ENCODE assay signal across 9 mouse cellular contexts in the genomic region with DNA sequence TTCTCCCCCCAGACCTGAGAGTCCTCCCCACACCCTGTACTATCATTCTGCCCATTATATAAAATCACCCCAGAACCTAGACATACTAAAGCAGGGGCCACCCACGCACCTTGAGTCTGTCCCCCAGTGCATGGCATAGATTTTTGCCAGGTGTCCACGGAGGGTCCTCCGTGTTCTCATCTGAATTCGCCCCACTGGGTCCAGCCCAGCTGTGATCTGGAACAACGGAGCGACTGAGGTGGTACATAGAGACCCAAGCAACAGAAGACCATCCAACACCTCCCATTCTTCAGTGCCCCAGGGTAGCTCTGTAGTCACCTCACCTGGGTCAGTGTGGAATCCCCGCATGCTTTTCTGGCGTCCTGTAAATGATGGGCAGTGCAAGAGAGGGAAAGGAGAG. TPM values are rescaled to one million over a fixed set of nuclear protein-coding genes. Genes with fewer than 3 reads are reported as not detected.
DNase-seq lines count a peak whose midpoint lies in the region; ATAC-seq and TF ChIP-seq lines count a peak whose summit lies in the region.
"Had no signal": no experiment of that assay in that cellular context is flagged by ENCODE, and none has a peak within 500 bp of the region (broad histone marks: within the 10 kb centered on the region; RNA-seq: fewer than 3 reads in every experiment).

No protein-coding gene starts in this region.

- no peak for TF ChIP-seq CTCF in left cerebral cortex, adult 2 months (IDR thresholded peaks at IDR 0.05)

- intact Hi-C loops in left cerebral cortex, adult 2 months (cut with DNase I): loop anchor here (5.0 kb wide), 2 partner anchors 217 to 637 kb away; partner anchors contain the start of gene Tsc22d4
- intact Hi-C loops in left cerebral cortex, postnatal 14 days (cut with DNase I): loop anchor here (5.0 kb wide), 1 partner anchor 72 kb away; the partner anchor contains the start of gene Mospd3

- H3K27me3 ChIP-seq in embryonic facial prominence, embryonic 15.5 days: no peaks in the 10 kb centered on the region
- H3K27me3 ChIP-seq in intestine, embryonic 16.5 days (replicated peaks; ENCODE audit: control insufficient read depth, insufficient read depth, low read length): no peaks in the 10 kb centered on the region
- no peaks in the 10 kb centered on the region for H3K27me3 ChIP-seq in neural tube, embryonic 12.5 days (replicated peaks)

- no peak for ATAC-seq in embryonic facial prominence, embryonic 15.5 days (ENCODE audit: insufficient number of reproducible peaks, low FRiP score, low TSS enrichment, low read depth)
- no peak for ATAC-seq in intestine, embryonic 16.5 days
- no peak for ATAC-seq in neural tube, embryonic 12.5 days (ENCODE audit: low FRiP score, low read depth)

- H3K36me3 ChIP-seq in embryonic facial prominence, embryonic 15.5 days: peaks cover 48% of the 10 kb centered on the region
- H3K36me3 ChIP-seq in intestine, embryonic 16.5 days (ENCODE audit: control insufficient read depth, insufficient read depth, low read length): peaks cover 32% of the 10 kb centered on the region
- H3K36me3 ChIP-seq in neural tube, embryonic 12.5 days: peaks cover 45% of the 10 kb centered on the region

- H3K9me3 ChIP-seq in embryonic facial prominence, embryonic 15.5 days (replicated peaks): no peaks in the 10 kb centered on the region
- H3K9me3 ChIP-seq in intestine, embryonic 16.5 days (ENCODE audit: control insufficient read depth, low read length): no peaks in the 10 kb centered on the region
- no peaks in the 10 kb centered on the region for H3K9me3 ChIP-seq in neural tube, embryonic 12.5 days

- H3K4me1 ChIP-seq in embryonic facial prominence, embryonic 15.5 days: peaks cover 43% of the 10 kb centered on the region
- H3K4me1 ChIP-seq in intestine, embryonic 16.5 days (ENCODE audit: control insufficient read depth, insufficient read depth, low read length): peaks cover 18% of the 10 kb centered on the region
- peaks cover 41% of the 10 kb centered on the region for H3K4me1 ChIP-seq in neural tube, embryonic 12.5 days

- peak overlapping the region; percentile 100 for H3K27ac ChIP-seq in left cerebral cortex, adult 2 months
- peak overlapping the region; percentile 94 for H3K27ac ChIP-seq in embryonic facial prominence, embryonic 15.5 days (replicated peaks)
- H3K27ac ChIP-seq in intestine, embryonic 16.5 days (ENCODE audit: low read length): peak overlapping the region; percentile 94; the same call in 1 of the 2 replicates
- H3K27ac ChIP-seq in neural tube, embryonic 12.5 days: peak overlapping the region; percentile 95; the same call in 1 of the 2 replicates

- H3K4me2 ChIP-seq in embryonic facial prominence, embryonic 15.5 days (replicated peaks): peak overlapping the region; percentile 83
- peak overlapping the region; percentile 84 for H3K4me2 ChIP-seq in intestine, embryonic 16.5 days (ENCODE audit: low read depth, low read length)
- peak overlapping the region; percentile 91 for H3K4me2 ChIP-seq in neural tube, embryonic 12.5 days (replicated peaks)

- H3K9ac ChIP-seq in embryonic facial prominence, embryonic 15.5 days: peak overlapping the region; percentile 37
- H3K9ac ChIP-seq in intestine, embryonic 16.5 days (ENCODE audit: low read depth, low read length): peak overlapping the region; percentile 94; the same call in 1 of the 2 replicates
- peak overlapping the region; percentile 91 for H3K9ac ChIP-seq in neural tube, embryonic 12.5 days

- 64% methylated on average over 8 of the region's 8 CpGs for WGBS in embryonic facial prominence, embryonic 15.5 days
- 75% methylated on average over 8 of the region's 8 CpGs for WGBS in intestine, embryonic 16.5 days
- 77% methylated on average over 8 of the region's 8 CpGs for WGBS in neural tube, embryonic 12.5 days

- peak overlapping the region; percentile 97 for H3K4me3 ChIP-seq in left cerebral cortex, adult 2 months
- peak overlapping the region; percentile 75 for H3K4me3 ChIP-seq in embryonic facial prominence, embryonic 15.5 days (replicated peaks)
- peak overlapping the region; percentile 87 for H3K4me3 ChIP-seq in intestine, embryonic 16.5 days (ENCODE audit: low read length)
- peak overlapping the region; percentile 93 for H3K4me3 ChIP-seq in neural tube, embryonic 12.5 days

- no peak for DNase-seq in left cerebral cortex, adult 2 months (ENCODE audit: extremely low spot score in 1 of 2, low spot score in 2 of 2)
- DNase-seq in left cerebral cortex, postnatal 14 days (ENCODE audit: low spot score in 2 of 2): no peak
- DNase-seq in spleen, adult 18-20 months: no peak
- DNase-seq in right cerebral cortex, postnatal 36 days (ENCODE audit: low spot score in 2 of 2): no peak
- DNase-seq in left cerebral cortex, adult 8-10 months (ENCODE audit: low spot score in 2 of 2): no peak

RNA-seq across cellular contexts. Expression of gene Epo, which starts 3.0 kb away (rescaled TPM):
- not detected for total RNA-seq in left cerebral cortex, adult 2 months (2021)
- total RNA-seq in left cerebral cortex, postnatal 14 days (2021): not detected
- not detected in 2 replicates for polyA plus RNA-seq in embryonic facial prominence, embryonic 15.5 days (2015; fragmentation: Nextera tagmentation; extraction: Ambion mirVana)
- 0.20 and 0.40 TPM in 2 replicates for polyA plus RNA-seq in intestine, embryonic 16.5 days (2015; fragmentation: Nextera tagmentation; extraction: Ambion mirVana)
- not detected in 2 replicates for polyA plus RNA-seq in neural tube, embryonic 12.5 days (2016; fragmentation: Nextera tagmentation; extraction: Ambion mirVana)
- not detected for total RNA-seq in left cerebral cortex, adult 8-10 months (2022)
- polyA plus RNA-seq: activated CD4-positive, CD25-positive, alpha-beta regulatory T cell, adult 4 months had no signal

RNA-seq across cellular contexts. Expression of gene Gnb2, which starts 3.2 kb away (rescaled TPM):
- total RNA-seq in left cerebral cortex, adult 2 months (2021): 100 to 1,000 TPM; 570 to 583 TPM
- 100 to 1,000 TPM; 777 to 806 TPM for total RNA-seq in left cerebral cortex, postnatal 14 days (2021)
- 442 and 451 TPM in 2 replicates for polyA plus RNA-seq in embryonic facial prominence, embryonic 15.5 days (2015; fragmentation: Nextera tagmentation; extraction: Ambion mirVana)
- polyA plus RNA-seq in intestine, embryonic 16.5 days (2015; fragmentation: Nextera tagmentation; extraction: Ambion mirVana): 354 and 363 TPM in 2 replicates
- 468 and 494 TPM in 2 replicates for polyA plus RNA-seq in neural tube, embryonic 12.5 days (2016; fragmentation: Nextera tagmentation; extraction: Ambion mirVana)
- total RNA-seq in left cerebral cortex, adult 8-10 months (2022): 100 to 1,000 TPM; 654 to 672 (median 660) TPM

RNA-seq across cellular contexts. Expression of gene Gigyf1, which starts 11.7 kb away (rescaled TPM):
- 10 to 100 TPM; 58.1 to 59.9 TPM for total RNA-seq in left cerebral cortex, adult 2 months (2021)
- total RNA-seq in left cerebral cortex, postnatal 14 days (2021): 10 to 100 TPM; 40.0 to 44.3 TPM
- polyA plus RNA-seq in embryonic facial prominence, embryonic 15.5 days (2015; fragmentation: Nextera tagmentation; extraction: Ambion mirVana): 12.7 and 15.5 TPM in 2 replicates
- polyA plus RNA-seq in intestine, embryonic 16.5 days (2015; fragmentation: Nextera tagmentation; extraction: Ambion mirVana): 7.4 and 7.8 TPM in 2 replicates
- 17.6 and 19.4 TPM in 2 replicates for polyA plus RNA-seq in neural tube, embryonic 12.5 days (2016; fragmentation: Nextera tagmentation; extraction: Ambion mirVana)
- total RNA-seq in left cerebral cortex, adult 8-10 months (2022): 10 to 100 TPM; 62.1 to 65.2 (median 63.5) TPM

RNA-seq across cellular contexts. Expression of gene Actl6b, which starts 23.2 kb away (rescaled TPM):
- 100 to 1,000 TPM; 103 to 111 TPM for total RNA-seq in left cerebral cortex, adult 2 months (2021)
- 100 to 1,000 TPM; 126 to 139 TPM for total RNA-seq in left cerebral cortex, postnatal 14 days (2021)
- polyA plus RNA-seq in embryonic facial prominence, embryonic 15.5 days (2015; fragmentation: Nextera tagmentation; extraction: Ambion mirVana): 1.4 and 2.8 TPM in 2 replicates
- polyA plus RNA-seq in intestine, embryonic 16.5 days (2015; fragmentation: Nextera tagmentation; extraction: Ambion mirVana): 4.4 TPM in 2 replicates
- polyA plus RNA-seq in neural tube, embryonic 12.5 days (2016; fragmentation: Nextera tagmentation; extraction: Ambion mirVana): 109 and 118 TPM in 2 replicates
- total RNA-seq in left cerebral cortex, adult 8-10 months (2022): 100 to 1,000 TPM; 111 to 119 (median 113) TPM
- polyA plus RNA-seq: activated CD4-positive, CD25-positive, alpha-beta regulatory T cell, adult 4 months had no signal

RNA-seq across cellular contexts. Expression of gene Pop7, which starts 27.8 kb away (rescaled TPM):
- 10 to 100 TPM; 30.4 to 35.9 TPM for total RNA-seq in left cerebral cortex, adult 2 months (2021)
- 10 to 100 TPM; 28.0 to 35.2 TPM for total RNA-seq in left cerebral cortex, postnatal 14 days (2021)
- 45.1 and 45.9 TPM in 2 replicates for polyA plus RNA-seq in embryonic facial prominence, embryonic 15.5 days (2015; fragmentation: Nextera tagmentation; extraction: Ambion mirVana)
- polyA plus RNA-seq in intestine, embryonic 16.5 days (2015; fragmentation: Nextera tagmentation; extraction: Ambion mirVana): 58.6 and 62.1 TPM in 2 replicates
- 65.4 and 71.0 TPM in 2 replicates for polyA plus RNA-seq in neural tube, embryonic 12.5 days (2016; fragmentation: Nextera tagmentation; extraction: Ambion mirVana)
- total RNA-seq in left cerebral cortex, adult 8-10 months (2022): 10 to 100 TPM; 32.3 to 34.8 (median 32.8) TPM

Comparison
In these comparisons a context has a peak if more than half of its experiments do, and no peak if none do; other contexts are left out.
1. H3K9ac ChIP-seq: peak in every context shown above with its lines; median percentile 94 in intestine, embryonic 16.5 days; 91 in neural tube, embryonic 12.5 days; 37 in embryonic facial prominence, embryonic 15.5 days.